Mouse (Mus musculus): Measurements from ENCODE around the gene Slfn1. TPM values are rescaled to one million over a fixed set of nuclear protein-coding genes. Genes with fewer than 3 reads are reported as not detected.
"Not testable (repeated sequence)": the region's sequence is repeated elsewhere in the genome, so short reads cannot be mapped to it uniquely, and the experiment has no call there.

The Slfn1 gene
- polyA plus RNA-seq, 1 experiment from 2014 or later: 0.53 TPM

- Histone ChIP-seq H3K27ac (ENCODE audit: low read depth, low read length) (no peak overlapping the region), H3K4me2 (replicated peaks; ENCODE audit: low read depth) (no peak overlapping the region), H3K27me3 (replicated peaks; ENCODE audit: control insufficient read depth, insufficient read depth, low read length) (no peaks in the 10 kb centered on the region), H3K36me3 (ENCODE audit: control insufficient read depth, insufficient read depth) (no peaks in the 10 kb centered on the region), H3K4me3 (ENCODE audit: low read depth, low read length) (no peak overlapping the region), H3K4me1 (replicated peaks; ENCODE audit: control insufficient read depth, insufficient read depth, low read length) (no peaks in the 10 kb centered on the region), H3K9ac (ENCODE audit: low read depth, low read length) (no peak overlapping the region), H3K9me3 (ENCODE audit: control insufficient read depth) (no peaks in the 10 kb centered on the region)
- TF ChIP-seq CTCF (IDR thresholded peaks at IDR 0.05; ENCODE audit: low read depth): no peak
- 93% methylated on average over 3 of the region's 3 CpGs for WGBS
- ATAC-seq: no peak
Measured at GRCm38 (mm10) chr11:83121131-83121685, 4.6 kb downstream of the Slfn1 start.

GRCm38 (mm10) chr11:83123198-83123597, 6.5 kb downstream of the Slfn1 start:
- Histone ChIP-seq H3K4me1 (replicated peaks; ENCODE audit: control insufficient read depth, insufficient read depth, low read length) (no peaks in the 10 kb centered on the region), H3K27ac (ENCODE audit: low read depth, low read length) (no peak overlapping the region), H3K36me3 (ENCODE audit: control insufficient read depth, insufficient read depth) (no peaks in the 10 kb centered on the region), H3K9me3 (ENCODE audit: control insufficient read depth) (no peaks in the 10 kb centered on the region), H3K4me2 (replicated peaks; ENCODE audit: low read depth) (no peak overlapping the region), H3K4me3 (ENCODE audit: low read depth, low read length) (no peak overlapping the region), H3K9ac (ENCODE audit: low read depth, low read length) (no peak overlapping the region), H3K27me3 (replicated peaks; ENCODE audit: control insufficient read depth, insufficient read depth, low read length) (no peaks in the 10 kb centered on the region)
- WGBS: 70% methylated on average over 4 of the region's 4 CpGs
- TF ChIP-seq CTCF (IDR thresholded peaks at IDR 0.05; ENCODE audit: low read depth): no peak
- no peak for ATAC-seq

DNA sequence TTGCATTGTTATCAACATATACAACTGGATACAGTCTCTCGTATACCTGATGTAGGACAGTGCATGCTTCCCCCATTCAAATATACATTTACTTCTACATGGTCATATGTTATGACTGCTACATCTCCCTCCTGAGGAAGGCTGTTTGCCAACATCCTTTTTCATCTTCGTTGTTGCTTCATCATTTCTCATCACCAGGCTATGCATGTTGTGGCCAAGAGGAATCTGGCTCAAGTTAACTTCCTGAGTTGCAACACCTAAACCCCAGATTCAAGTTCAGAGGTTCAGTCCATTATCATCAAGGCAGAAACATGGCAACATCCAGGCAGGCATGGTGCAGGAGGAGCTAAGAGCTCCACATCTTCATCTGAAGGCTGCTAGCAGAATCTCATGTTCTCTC, 8.3 kb downstream of the Slfn1 start:
- no peaks in the 10 kb centered on the region for H3K4me1 ChIP-seq (replicated peaks; ENCODE audit: control insufficient read depth, insufficient read depth, low read length)
- no peaks in the 10 kb centered on the region for H3K27me3 ChIP-seq (replicated peaks; ENCODE audit: control insufficient read depth, insufficient read depth, low read length)
- H3K4me2 ChIP-seq (replicated peaks; ENCODE audit: low read depth): no peak overlapping the region
- H3K36me3 ChIP-seq (ENCODE audit: control insufficient read depth, insufficient read depth): no peaks in the 10 kb centered on the region
- H3K4me3 ChIP-seq (ENCODE audit: low read depth, low read length): no peak overlapping the region
- H3K9ac ChIP-seq (ENCODE audit: low read depth, low read length): no peak overlapping the region
- no peak for TF ChIP-seq CTCF (IDR thresholded peaks at IDR 0.05; ENCODE audit: low read depth)
- WGBS: 76% methylated on average over 2 of the region's 2 CpGs
- no peaks in the 10 kb centered on the region for H3K9me3 ChIP-seq (ENCODE audit: control insufficient read depth)
- no peak for ATAC-seq
- no peak overlapping the region for H3K27ac ChIP-seq (ENCODE audit: low read depth, low read length)

GRCm38 (mm10) chr11:83125633-83126032, 9.0 kb downstream of the Slfn1 start:
- no CpG with 5 or more reads among the region's 1 CpGs for whole genome bisulfite sequencing
- ATAC-seq; H3K27ac ChIP-seq (ENCODE audit: low read depth, low read length); H3K27me3 ChIP-seq (replicated peaks; ENCODE audit: control insufficient read depth, insufficient read depth, low read length); H3K4me2 ChIP-seq (replicated peaks; ENCODE audit: low read depth); H3K36me3 ChIP-seq (ENCODE audit: control insufficient read depth, insufficient read depth); H3K4me3 ChIP-seq (ENCODE audit: low read depth, low read length); H3K4me1 ChIP-seq (replicated peaks; ENCODE audit: control insufficient read depth, insufficient read depth, low read length); H3K9me3 ChIP-seq (ENCODE audit: control insufficient read depth); H3K9ac ChIP-seq (ENCODE audit: low read depth, low read length): not testable (repeated sequence)

- H3K4me1 ChIP-seq (replicated peaks; ENCODE audit: control insufficient read depth, insufficient read depth, low read length); H3K4me3 ChIP-seq (ENCODE audit: low read depth, low read length); ATAC-seq; H3K9me3 ChIP-seq (ENCODE audit: control insufficient read depth); H3K9ac ChIP-seq (ENCODE audit: low read depth, low read length); H3K27me3 ChIP-seq (replicated peaks; ENCODE audit: control insufficient read depth, insufficient read depth, low read length); H3K36me3 ChIP-seq (ENCODE audit: control insufficient read depth, insufficient read depth); H3K4me2 ChIP-seq (replicated peaks; ENCODE audit: low read depth); H3K27ac ChIP-seq (ENCODE audit: low read depth, low read length): not testable (repeated sequence)
- 100% methylated on average over 1 of the region's 2 CpGs for WGBS
Measured at GRCm38 (mm10) chr11:83137253-83137652, 20.6 kb downstream of the Slfn1 start.

GRCm38 (mm10) chr11:83148939-83149338, 32.3 kb downstream of the Slfn1 start:
- not testable (repeated sequence) for H3K27me3 ChIP-seq (replicated peaks; ENCODE audit: control insufficient read depth, insufficient read depth, low read length); H3K9me3 ChIP-seq (ENCODE audit: control insufficient read depth); H3K4me2 ChIP-seq (replicated peaks; ENCODE audit: low read depth); ATAC-seq; H3K9ac ChIP-seq (ENCODE audit: low read depth, low read length); H3K27ac ChIP-seq (ENCODE audit: low read depth, low read length); H3K4me3 ChIP-seq (ENCODE audit: low read depth, low read length); H3K4me1 ChIP-seq (replicated peaks; ENCODE audit: control insufficient read depth, insufficient read depth, low read length); H3K36me3 ChIP-seq (ENCODE audit: control insufficient read depth, insufficient read depth)
- no CpG with 5 or more reads among the region's 1 CpGs for WGBS

Other genes with a start within 250 kb of the Slfn1 start
- 9.7 and 9.8 TPM in 2 replicates for gene Rffl, start 245.6 kb upstream of the Slfn1 start, polyA plus RNA-seq (2015; fragmentation: Nextera tagmentation; extraction: Ambion mirVana)
- gene Rad51d, start 226.2 kb upstream of the Slfn1 start, polyA plus RNA-seq (2015; fragmentation: Nextera tagmentation; extraction: Ambion mirVana): 9.1 and 9.7 TPM in 2 replicates
- gene Fndc8, start 224.7 kb upstream of the Slfn1 start, polyA plus RNA-seq (2015; fragmentation: Nextera tagmentation; extraction: Ambion mirVana): 0.09 and 0.16 TPM in 2 replicates
- 8.0 and 10.2 TPM in 2 replicates for gene Nle1, start 208.4 kb upstream of the Slfn1 start, polyA plus RNA-seq (2015; fragmentation: Nextera tagmentation; extraction: Ambion mirVana)
- 1.6 and 1.9 TPM in 2 replicates for gene Unc45b, start 206.3 kb upstream of the Slfn1 start, polyA plus RNA-seq (2015; fragmentation: Nextera tagmentation; extraction: Ambion mirVana)
- 3.7 and 3.9 TPM in 2 replicates for gene Slfn5, start 165.5 kb upstream of the Slfn1 start, polyA plus RNA-seq (2015; fragmentation: Nextera tagmentation; extraction: Ambion mirVana)
- 5.0 and 5.6 TPM in 2 replicates for gene Slfn9, start 125.0 kb upstream of the Slfn1 start, polyA plus RNA-seq (2015; fragmentation: Nextera tagmentation; extraction: Ambion mirVana)
- gene Slfn8, start 96.0 kb upstream of the Slfn1 start, polyA plus RNA-seq (2015; fragmentation: Nextera tagmentation; extraction: Ambion mirVana): 0.25 and 0.30 TPM in 2 replicates
- gene Slfn2, start 51.7 kb upstream of the Slfn1 start, polyA plus RNA-seq (2015; fragmentation: Nextera tagmentation; extraction: Ambion mirVana): 21.0 and 21.5 TPM in 2 replicates
- 1.3 and 1.9 TPM in 2 replicates for gene Slfn4, start 58.3 kb downstream of the Slfn1 start, polyA plus RNA-seq (2015; fragmentation: Nextera tagmentation; extraction: Ambion mirVana)
- 0.59 and 0.82 TPM in 2 replicates for gene Slfn3, start 74.5 kb downstream of the Slfn1 start, polyA plus RNA-seq (2015; fragmentation: Nextera tagmentation; extraction: Ambion mirVana)
- gene Slfn14, start 169.9 kb downstream of the Slfn1 start, polyA plus RNA-seq (2015; fragmentation: Nextera tagmentation; extraction: Ambion mirVana): not detected in 2 replicates
- 20.4 and 20.7 TPM in 2 replicates for gene Ap2b1, start 182.2 kb downstream of the Slfn1 start, polyA plus RNA-seq (2015; fragmentation: Nextera tagmentation; extraction: Ambion mirVana)
- 8.6 and 9.3 TPM in 2 replicates for gene Pex12, start 185.7 kb downstream of the Slfn1 start, polyA plus RNA-seq (2015; fragmentation: Nextera tagmentation; extraction: Ambion mirVana)